8 mouse cellular contexts compared by ENCODE assay signal in genomic region chr7:28179228-28179627, GRCm38 (mm10). TPM values are rescaled to one million over a fixed set of nuclear protein-coding genes. Genes with fewer than 3 reads are reported as not detected.
DNase-seq lines count a peak whose midpoint lies in the region; ATAC-seq and TF ChIP-seq lines count a peak whose summit lies in the region.

Gene Dyrk1b, plus strand, starts transcription at chr7:28179469.

- H3K36me3 ChIP-seq in limb, embryonic 13.5 days: peaks cover 74% of the 10 kb centered on the region
- peaks cover 48% of the 10 kb centered on the region for H3K36me3 ChIP-seq in midbrain, embryonic 15.5 days (replicated peaks)

- peak within 1 kb of the TSS; percentile 98 for H3K4me3 ChIP-seq in limb, embryonic 13.5 days
- peak within 1 kb of the TSS; percentile 100 for H3K4me3 ChIP-seq in midbrain, embryonic 15.5 days

- DNase-seq in B cell, adult 2 months: peak; percentile 99
- DNase-seq in brain, embryonic 14.5 days (ENCODE audit: low read depth): peak; percentile 100
- peak; percentile 98 to 99 for DNase-seq in heart, adult 9 months (ENCODE audit: low spot score in 2 of 2)
- peak; percentile 99 for DNase-seq in kidney, adult 9 months
- peak; percentile 98 to 99 for DNase-seq in spleen, adult 18-20 months

- no peak for TF ChIP-seq CTCF in brain, embryonic 14.5 days (IDR thresholded peaks at IDR 0.05; ENCODE audit: borderline replicate concordance, extremely low read depth, insufficient read depth, insufficient read length)

- ATAC-seq in erythroblast, adult 5-6 weeks (replicated peaks; ENCODE audit: low FRiP score, poor library complexity, severe bottlenecking): peak; percentile 89
- ATAC-seq in limb, embryonic 13.5 days (ENCODE audit: low FRiP score, low read depth): peak; percentile 92
- ATAC-seq in midbrain, embryonic 15.5 days (replicated peaks): peak; percentile 91

- peaks cover 12% of the 10 kb centered on the region for H3K4me1 ChIP-seq in limb, embryonic 13.5 days
- peaks cover 13% of the 10 kb centered on the region for H3K4me1 ChIP-seq in midbrain, embryonic 15.5 days

- H3K27ac ChIP-seq in limb, embryonic 13.5 days: peak within 1 kb of the TSS; percentile 89
- peak within 1 kb of the TSS; percentile 97 for H3K27ac ChIP-seq in midbrain, embryonic 15.5 days

- peak within 1 kb of the TSS; percentile 89 for H3K9ac ChIP-seq in limb, embryonic 13.5 days
- peak within 1 kb of the TSS; percentile 92 for H3K9ac ChIP-seq in midbrain, embryonic 15.5 days

- TF ChIP-seq POLR2A in brain, embryonic 14.5 days (IDR thresholded peaks at IDR 0.05; ENCODE audit: borderline replicate concordance, extremely low read depth, insufficient read depth, insufficient read length, poor library complexity, severe bottlenecking): peak; percentile 21; the same call in 1 of the 2 replicates

- no peaks in the 10 kb centered on the region for H3K27me3 ChIP-seq in limb, embryonic 13.5 days
- H3K27me3 ChIP-seq in midbrain, embryonic 15.5 days (replicated peaks): no peaks in the 10 kb centered on the region

- peak within 1 kb of the TSS; percentile 78 for H3K4me2 ChIP-seq in limb, embryonic 13.5 days (replicated peaks)
- H3K4me2 ChIP-seq in midbrain, embryonic 15.5 days: peak within 1 kb of the TSS; percentile 73

- no peaks in the 10 kb centered on the region for H3K9me3 ChIP-seq in limb, embryonic 13.5 days
- H3K9me3 ChIP-seq in midbrain, embryonic 15.5 days: no peaks in the 10 kb centered on the region

- WGBS in limb, embryonic 13.5 days: under 1% methylated on average over 25 of the region's 25 CpGs
- WGBS in midbrain, embryonic 15.5 days: 1% methylated on average over 25 of the region's 25 CpGs

RNA-seq across cellular contexts. Expression of gene Dyrk1b, which starts in this region (rescaled TPM):
- 40.1 and 43.3 TPM in 2 replicates for polyA plus RNA-seq in brain, embryonic 14.5 days (2012; rRNA removed)
- total RNA-seq in erythroblast, adult 5-6 weeks (2015; ENCODE audit: low replicate concordance): 2.1 and 4.6 TPM in 2 replicates
- 6.4 and 6.6 TPM in 2 replicates for total RNA-seq in erythroblast, adult 5-6 weeks (2017; ENCODE audit: low replicate concordance)
- 15.0 and 16.0 TPM in 2 replicates for polyA plus RNA-seq in limb, embryonic 13.5 days (2015; fragmentation: Nextera tagmentation; extraction: Ambion mirVana)
- 16.3 and 18.1 TPM in 2 replicates for polyA plus RNA-seq in midbrain, embryonic 15.5 days (2015; fragmentation: Nextera tagmentation; extraction: Ambion mirVana)

Comparison
In these comparisons a context has a peak if more than half of its experiments do, and no peak if none do; other contexts are left out.
1. Peak in every context shown above with its lines: DNase-seq, ATAC-seq, H3K4me3 ChIP-seq and H3K27ac ChIP-seq.